Mouse (Mus musculus) liver, embryonic 14.5 days (tissue): ENCODE results near the gene Ezr. TPM values are rescaled to one million over a fixed set of nuclear protein-coding genes. Genes with fewer than 3 reads are reported as not detected.

ENCODE experiments used
- ATAC-seq: fragments of 200-750 bp; cut with Nextera tagmentation; 2 replicates; pipeline ENCODE4 v1.8.0; 2017; ENCODE audit warnings: moderate number of reproducible peaks, mild to moderate bottlenecking, moderate library complexity; ENCODE audit not compliant: insufficient read depth
- DNase-seq, 3 experiments: peaks; one replicate each; pipeline ENCODE4 v3.0.0-alpha.2; 2012 to 2013; ENCODE audit warnings: low read depth in 3 of 3, low spot score in 3 of 3
- H3K27ac ChIP-seq: fragments of 300-500 bp; sonication (generic); 2 replicates; pipeline ENCODE4 v1.5.1; 2014; ENCODE audit warnings: moderate library complexity, mild to moderate bottlenecking, control low read depth, inconsistent platforms
- H3K27me3 ChIP-seq: fragments of 300-500 bp; sonication (generic); 2 replicates; pipeline ENCODE4 v1.6.1; 2014; ENCODE audit warnings: mild to moderate bottlenecking, low read length, moderate library complexity; ENCODE audit not compliant: control insufficient read depth, insufficient read depth
- H3K36me3 ChIP-seq: fragments of 300-500 bp; sonication (generic); replicated peaks from 2 replicates; pipeline ENCODE4 v1.6.1; 2014; ENCODE audit warnings: low read depth; ENCODE audit not compliant: control insufficient read depth, insufficient read depth
- H3K4me1 ChIP-seq, 2 experiments: fragments of 200-500 bp in 1 of 2; fragments of 300-500 bp in 1 of 2; sonication (generic) in 1 of 2; replicated peaks; 2 replicates each; pipeline ENCODE4 v1.6.1; 2012 to 2014; ENCODE audit warnings: antibody characterized with exemption in 1 of 2, inconsistent platforms in 1 of 2, low read length in 1 of 2; ENCODE audit not compliant: control insufficient read depth in 2 of 2, insufficient read depth in 2 of 2
- H3K4me2 ChIP-seq: fragments of 300-500 bp; sonication (generic); 2 replicates; pipeline ENCODE4 v1.6.1; 2014; ENCODE audit warnings: low read depth, mild to moderate bottlenecking, control low read depth, moderate library complexity
- H3K4me3 ChIP-seq, 2 experiments: fragments of 200-500 bp in 1 of 2; fragments of 300-500 bp in 1 of 2; sonication (generic) in 1 of 2; 2 replicates each; pipeline ENCODE4 v1.5.1; 2012 to 2014; ENCODE audit warnings: low read depth in 2 of 2, low read length in 2 of 2, mild to moderate bottlenecking in 2 of 2, control low read depth in 1 of 2, inconsistent platforms in 1 of 2, moderate library complexity in 1 of 2; ENCODE audit not compliant: insufficient read depth in 1 of 2
- H3K9ac ChIP-seq: fragments of 300-500 bp; sonication (generic); replicated peaks from 2 replicates; pipeline ENCODE4 v1.6.1; 2014; ENCODE audit warnings: mild to moderate bottlenecking, control low read depth, moderate library complexity
- H3K9me3 ChIP-seq: fragments of 300-500 bp; sonication (generic); 2 replicates; pipeline ENCODE4 v1.6.1; 2016; ENCODE audit warnings: low read length, mixed read lengths; ENCODE audit not compliant: control insufficient read depth
- CTCF ChIP-seq: IDR thresholded peaks from 2 replicates; pipeline ENCODE4 v1.5.1; 2016; ENCODE audit warnings: antibody characterized with exemption, low read depth, control low read depth
- EP300 ChIP-seq: IDR thresholded peaks from 2 replicates; pipeline ENCODE4 v1.6.1; 2016; ENCODE audit warnings: antibody characterized with exemption, low read depth
- WGBS: fragments of 180-500 bp; shearing (Covaris S2); extraction: QIAGEN DNeasy Blood & Tissue Kit; methylation state at CpG from one replicate; pipeline ENCODE4 v1.1.7; 2014; ENCODE audit not compliant: insufficient replicate concordance; 5-methylcytosine and 5-hydroxymethylcytosine counted together
- polyA plus RNA-seq, 2 experiments: library from polyadenylated mRNA; depleted of rRNA in 1 of 2; stranded (reverse) in 1 of 2; unstranded in 1 of 2; fragments of >200 nt; fragmentation: Nextera tagmentation in 1 of 2; extraction: Ambion mirVana in 1 of 2; gene quantifications; 2 replicates each; pipeline versions ENCODE4 v1.2.1 to v1.2.3; 2012 to 2014

Ezr gene
- polyA plus RNA-seq, 2 experiments: 31.2 to 41.7 TPM

DNA sequence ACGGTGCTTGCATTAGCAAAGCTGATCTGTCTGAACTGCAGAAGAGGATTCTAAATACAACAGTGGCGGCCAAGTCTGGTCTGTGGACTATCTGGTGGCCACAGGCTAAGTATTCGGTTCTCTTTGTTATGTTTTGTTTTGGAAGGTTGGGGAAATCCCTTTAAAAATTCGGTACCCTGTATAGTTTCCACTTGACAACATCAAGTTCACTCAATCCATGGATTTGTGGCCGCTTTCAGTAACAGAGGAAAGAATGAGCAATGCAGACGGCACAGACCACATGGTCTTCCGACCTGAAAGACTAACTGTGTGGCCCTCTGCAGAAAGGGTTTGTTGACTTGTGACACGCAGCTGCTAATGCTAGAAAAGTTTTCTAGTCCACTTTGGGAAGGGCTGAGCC lies 23.7 kb downstream of the Ezr start:
- H3K27ac ChIP-seq: no peak overlapping the region
- H3K36me3 ChIP-seq: peaks cover 13% of the 10 kb centered on the region
- no peaks in the 10 kb centered on the region for H3K9me3 ChIP-seq
- H3K4me1 ChIP-seq: peaks cover 3 to 16% of the 10 kb centered on the region in 2 experiments
- H3K4me3 ChIP-seq: no peak overlapping the region
- DNase-seq (no peak), ATAC-seq (no peak)
- TF ChIP-seq EP300 (no peak), CTCF (no peak)
- no peaks in the 10 kb centered on the region for H3K27me3 ChIP-seq
- no peak overlapping the region for H3K9ac ChIP-seq
- 81% methylated on average over 8 of the region's 8 CpGs for WGBS
- H3K4me2 ChIP-seq: no peak overlapping the region

DNA sequence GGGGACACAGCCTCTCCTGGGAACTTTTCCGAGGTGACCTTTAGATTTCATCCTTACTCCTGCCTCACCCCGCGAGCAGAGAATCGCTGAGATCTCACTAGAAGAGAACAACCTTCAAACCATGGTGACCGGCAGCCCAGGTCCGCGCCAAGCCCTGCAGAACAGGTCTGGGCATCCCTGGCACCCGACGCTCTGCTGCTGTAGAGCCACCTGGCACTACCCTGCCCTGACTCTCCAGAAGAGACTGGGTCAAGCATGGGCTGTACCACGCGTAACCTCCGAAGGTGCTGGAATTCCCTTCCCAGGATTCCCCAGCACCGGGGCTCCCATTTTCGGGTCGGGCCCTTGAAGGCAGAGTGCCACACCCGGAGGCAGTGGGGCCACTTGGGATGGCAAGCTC lies 24.7 kb downstream of the Ezr start:
- Histone ChIP-seq H3K4me1 (peaks cover 0 to 10% of the 10 kb centered on the region in 2 experiments; a peak in 2 of 4 replicates), H3K9me3 (no peaks in the 10 kb centered on the region), H3K4me2 (no peak overlapping the region), H3K36me3 (peaks cover 15% of the 10 kb centered on the region), H3K9ac (no peak overlapping the region), H3K27me3 (no peaks in the 10 kb centered on the region), H3K27ac (no peak overlapping the region), H3K4me3 (no peak overlapping the region)
- no peak for TF ChIP-seq EP300
- no peak for TF ChIP-seq CTCF
- DNase-seq (no peak), ATAC-seq (no peak)
- WGBS: 89% methylated on average over 16 of the region's 16 CpGs

DNA sequence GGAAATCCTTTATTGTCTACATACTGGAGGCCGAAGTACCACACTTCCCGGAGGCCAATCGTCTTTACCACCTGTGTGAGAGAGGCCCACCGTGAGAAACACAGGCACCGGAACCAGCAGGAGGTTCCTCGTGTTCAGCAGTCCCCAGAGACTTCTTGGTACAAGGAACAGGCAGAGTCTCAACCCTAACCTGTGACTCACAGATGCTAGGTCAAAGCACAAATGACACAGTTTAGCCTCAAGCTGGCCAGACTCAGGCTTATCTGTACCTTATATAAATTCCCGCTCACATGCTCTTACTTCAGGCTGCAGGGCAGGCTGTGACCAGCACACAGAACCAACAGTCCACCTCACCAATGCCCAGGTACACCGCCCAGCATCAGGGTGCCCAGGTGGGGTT lies 26.7 kb downstream of the Ezr start:
- no peak for TF ChIP-seq CTCF
- no peak for TF ChIP-seq EP300
- Histone ChIP-seq H3K9me3 (no peaks in the 10 kb centered on the region), H3K4me1 (no peaks in the 10 kb centered on the region), H3K36me3 (peaks cover 34% of the 10 kb centered on the region), H3K27me3 (no peaks in the 10 kb centered on the region), H3K4me2 (no peak overlapping the region), H3K4me3 (no peak overlapping the region), H3K27ac (no peak overlapping the region), H3K9ac (no peak overlapping the region)
- WGBS: 84% methylated on average over 8 of the region's 8 CpGs
- no peak for ATAC-seq
- DNase-seq: no peak

DNA sequence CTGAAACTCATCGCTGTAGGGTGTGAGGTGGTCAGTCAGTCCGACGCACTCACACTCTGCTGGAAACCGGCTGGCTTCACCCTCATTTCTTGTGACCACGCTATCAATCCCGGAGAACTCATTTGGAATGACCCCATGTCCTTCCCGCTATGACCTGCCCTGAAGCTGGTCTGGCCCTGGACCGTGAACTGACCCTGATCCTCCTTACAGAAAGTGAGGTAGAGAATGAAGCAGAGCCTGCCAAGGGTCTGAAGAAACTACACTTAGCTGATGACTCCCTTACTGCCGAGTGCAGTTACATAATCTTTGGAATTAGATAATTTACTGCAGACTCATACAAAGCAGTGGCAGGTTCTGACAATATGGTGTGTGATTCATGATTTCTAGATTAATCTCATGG lies 27.4 kb downstream of the Ezr start:
- Histone ChIP-seq H3K27ac (no peak overlapping the region), H3K4me3 (no peak overlapping the region), H3K4me2 (no peak overlapping the region), H3K9ac (no peak overlapping the region), H3K36me3 (peaks cover 40% of the 10 kb centered on the region), H3K4me1 (no peaks in the 10 kb centered on the region), H3K9me3 (no peaks in the 10 kb centered on the region), H3K27me3 (no peaks in the 10 kb centered on the region)
- 85% methylated on average over 9 of the region's 9 CpGs for WGBS
- ATAC-seq: no peak
- TF ChIP-seq EP300 (no peak), CTCF (no peak)
- no peak for DNase-seq

DNA sequence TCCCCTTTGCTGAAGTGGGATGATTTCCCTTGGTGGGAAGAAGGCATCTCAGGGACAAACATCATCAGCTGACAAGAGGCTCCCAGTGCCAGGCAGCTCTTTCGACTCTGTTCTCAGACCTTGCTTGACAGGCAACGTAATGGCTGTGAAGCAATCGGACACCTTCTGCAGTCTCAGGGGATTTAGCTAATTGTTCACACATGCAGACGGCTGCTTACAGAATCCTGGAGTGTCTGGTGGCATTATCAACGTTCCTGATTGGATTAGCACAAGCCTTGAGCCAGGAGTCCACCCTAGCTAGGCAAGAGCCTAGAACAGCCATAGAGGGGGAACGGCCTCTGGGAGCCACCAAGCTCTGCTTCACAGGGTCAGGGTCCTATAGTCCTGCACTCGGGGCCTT lies 30.2 kb downstream of the Ezr start:
- peaks cover 43% of the 10 kb centered on the region for H3K36me3 ChIP-seq
- no peaks in the 10 kb centered on the region for H3K4me1 ChIP-seq
- H3K27me3 ChIP-seq: no peaks in the 10 kb centered on the region
- H3K27ac ChIP-seq: no peak overlapping the region
- no peaks in the 10 kb centered on the region for H3K9me3 ChIP-seq
- TF ChIP-seq EP300 (no peak), CTCF (no peak)
- no peak overlapping the region for H3K4me2 ChIP-seq
- no peak overlapping the region for H3K4me3 ChIP-seq
- H3K9ac ChIP-seq: no peak overlapping the region
- ATAC-seq (no peak), DNase-seq (no peak)
- 75% methylated on average over 7 of the region's 7 CpGs for WGBS
